Mouse (Mus musculus): Measurements from ENCODE around the gene Gm37419. TPM values are rescaled to one million over a fixed set of nuclear protein-coding genes. Genes with fewer than 3 reads are reported as not detected.

Gm37419 gene
- total and polyA plus RNA-seq, 2 experiments from 2014 or later = not detected

DNA sequence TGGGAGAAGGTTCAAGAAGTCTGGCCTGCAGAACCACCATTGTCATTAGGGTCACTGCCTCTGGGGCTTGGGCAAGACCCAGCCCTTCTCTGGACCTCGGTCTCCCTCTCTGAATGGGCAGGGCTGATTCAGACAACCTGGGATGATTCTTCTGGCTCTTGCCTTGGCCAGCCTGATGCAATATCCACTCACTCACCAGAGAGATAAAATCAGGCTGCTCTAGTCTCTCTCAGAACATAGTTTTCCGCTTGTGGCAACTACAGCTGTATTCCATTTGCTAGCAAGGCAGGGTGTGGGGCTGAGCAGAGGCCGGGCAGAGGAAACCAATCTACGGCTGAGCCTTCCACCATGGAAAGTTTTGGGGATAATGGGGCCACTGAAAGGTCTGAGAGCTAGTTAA, 19.4 kb upstream of the Gm37419 start:
- Histone ChIP-seq H3K36me3 (ENCODE audit: insufficient read depth, low read length) (no peaks in the 10 kb centered on the region; the same call in 1 of the 2 replicates), H3K9ac (replicated peaks; ENCODE audit: low read length) (no peak overlapping the region), H3K27ac (no peak overlapping the region), H3K9me3 (ENCODE audit: low read length) (no peaks in the 10 kb centered on the region), H3K4me2 (ENCODE audit: low read depth, low read length) (no peak overlapping the region), H3K27me3 (ENCODE audit: insufficient read depth, low read length) (no peaks in the 10 kb centered on the region), H3K4me1 (ENCODE audit: insufficient read depth, low read length) (0 out of 2 replicates have a peak, but pooled peaks cover 3% of the 10 kb centered on the region), H3K4me3 (ENCODE audit: low read length) (no peak overlapping the region)
- TF ChIP-seq CTCF (IDR thresholded peaks at IDR 0.05; ENCODE audit: low read depth) = no peak
- DNase-seq (ENCODE audit: low spot score) (no peak), ATAC-seq (no peak)
- 92% methylated on average over 4 of the region's 4 CpGs for WGBS

DNA sequence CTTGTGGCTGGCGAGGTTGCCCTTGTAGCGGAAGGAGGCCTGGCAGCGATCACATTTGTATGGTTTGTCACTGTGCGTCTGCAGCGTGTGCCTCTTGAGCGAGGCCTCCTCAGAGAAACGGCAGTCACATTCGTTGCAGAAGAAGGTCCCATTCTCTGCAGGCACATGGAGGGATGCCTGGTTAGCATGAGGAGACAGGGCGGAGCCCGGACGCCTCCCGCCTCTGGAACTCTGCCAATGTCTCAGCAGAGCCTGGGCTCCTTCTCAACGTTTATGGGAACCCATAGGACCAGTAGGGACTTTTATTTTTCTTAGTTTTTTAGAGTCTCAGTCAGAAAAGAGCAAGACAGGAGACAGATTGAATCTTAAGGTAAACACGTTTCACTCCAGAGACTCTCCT, 18.4 kb upstream of the Gm37419 start:
- Histone ChIP-seq H3K4me1 (ENCODE audit: insufficient read depth, low read length) (no peaks in the 10 kb centered on the region), H3K9ac (replicated peaks; ENCODE audit: low read length) (no peak overlapping the region), H3K9me3 (ENCODE audit: low read length) (no peaks in the 10 kb centered on the region), H3K27ac (no peak overlapping the region), H3K36me3 (ENCODE audit: insufficient read depth, low read length) (no peaks in the 10 kb centered on the region; the same call in 1 of the 2 replicates), H3K27me3 (ENCODE audit: insufficient read depth, low read length) (no peaks in the 10 kb centered on the region), H3K4me3 (ENCODE audit: low read length) (no peak overlapping the region), H3K4me2 (ENCODE audit: low read depth, low read length) (no peak overlapping the region)
- DNase-seq (ENCODE audit: low spot score) (no peak), ATAC-seq (no peak)
- WGBS = 70% methylated on average over 14 of the region's 14 CpGs
- TF ChIP-seq CTCF (IDR thresholded peaks at IDR 0.05; ENCODE audit: low read depth) = no peak

DNA sequence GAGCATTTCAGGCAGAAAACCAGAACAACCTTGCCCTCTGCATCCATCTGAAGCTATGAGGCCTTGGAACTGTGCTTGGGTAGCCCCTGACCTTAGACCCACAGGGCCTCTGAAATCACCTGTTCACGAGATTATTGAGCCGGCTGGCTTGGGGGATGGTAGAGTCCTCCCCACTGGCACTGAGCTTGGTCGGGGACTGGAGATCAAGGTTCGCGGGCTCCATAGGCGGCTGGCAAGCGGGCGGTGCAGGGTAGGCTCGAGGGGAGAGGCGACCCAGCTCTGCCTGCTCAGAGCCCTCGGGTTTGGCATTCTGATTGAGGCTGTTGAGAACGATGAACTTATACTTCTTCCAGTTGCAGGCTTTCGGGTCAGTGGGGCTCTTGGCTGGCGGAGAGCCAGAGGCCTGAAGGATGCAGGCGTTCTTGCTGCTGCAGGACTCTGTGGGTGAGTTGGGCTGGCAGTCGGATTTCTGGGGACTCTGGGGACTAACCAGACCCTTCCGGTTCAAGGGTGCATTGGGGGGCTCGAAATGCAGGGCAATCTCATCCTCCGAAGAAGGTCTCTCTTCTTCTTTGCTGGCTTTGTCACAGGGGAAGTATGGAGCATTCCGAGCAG, 16.0 kb upstream of the Gm37419 start:
- DNase-seq (ENCODE audit: low spot score) = no peak
- no peak overlapping the region for H3K4me3 ChIP-seq (ENCODE audit: low read length)
- TF ChIP-seq CTCF (IDR thresholded peaks at IDR 0.05; ENCODE audit: low read depth) = no peak
- no peak overlapping the region for H3K4me2 ChIP-seq (ENCODE audit: low read depth, low read length)
- no peaks in the 10 kb centered on the region for H3K9me3 ChIP-seq (ENCODE audit: low read length)
- WGBS = 71% methylated on average over 20 of the region's 20 CpGs
- H3K36me3 ChIP-seq (ENCODE audit: insufficient read depth, low read length) = no peaks in the 10 kb centered on the region; the same call in 1 of the 2 replicates
- no peaks in the 10 kb centered on the region for H3K4me1 ChIP-seq (ENCODE audit: insufficient read depth, low read length)
- ATAC-seq = no peak
- H3K27ac ChIP-seq = no peak overlapping the region
- no peak overlapping the region for H3K9ac ChIP-seq (replicated peaks; ENCODE audit: low read length)
- H3K27me3 ChIP-seq (ENCODE audit: insufficient read depth, low read length) = no peaks in the 10 kb centered on the region

DNA sequence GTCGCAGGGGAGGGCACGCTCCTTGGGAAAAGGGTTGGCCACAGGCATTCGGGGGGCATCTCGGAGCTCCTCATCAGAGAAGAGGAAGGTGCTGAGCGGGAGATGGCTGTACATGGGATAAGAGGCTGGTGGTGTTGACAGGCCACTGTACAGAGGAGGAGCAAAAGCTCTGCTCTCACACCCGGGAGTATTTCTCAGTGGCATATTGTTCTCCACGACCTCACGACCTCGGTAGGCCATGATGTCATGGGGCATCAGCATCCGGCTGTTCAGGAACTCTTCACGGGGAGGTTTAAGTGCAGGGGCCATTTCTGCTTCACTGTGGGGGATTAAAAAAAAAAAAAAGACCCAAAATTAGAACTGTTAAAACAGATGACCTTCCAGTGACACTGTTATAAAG, 15.4 kb upstream of the Gm37419 start:
- no peaks in the 10 kb centered on the region for H3K4me1 ChIP-seq (ENCODE audit: insufficient read depth, low read length)
- H3K27me3 ChIP-seq (ENCODE audit: insufficient read depth, low read length) = no peaks in the 10 kb centered on the region
- no peak overlapping the region for H3K27ac ChIP-seq
- no peaks in the 10 kb centered on the region for H3K9me3 ChIP-seq (ENCODE audit: low read length)
- H3K4me3 ChIP-seq (ENCODE audit: low read length) = no peak overlapping the region
- TF ChIP-seq CTCF (IDR thresholded peaks at IDR 0.05; ENCODE audit: low read depth) = no peak
- no peak for DNase-seq (ENCODE audit: low spot score)
- 81% methylated on average over 11 of the region's 11 CpGs for WGBS
- no peaks in the 10 kb centered on the region; the same call in 1 of the 2 replicates for H3K36me3 ChIP-seq (ENCODE audit: insufficient read depth, low read length)
- H3K9ac ChIP-seq (replicated peaks; ENCODE audit: low read length) = no peak overlapping the region
- no peak for ATAC-seq
- H3K4me2 ChIP-seq (ENCODE audit: low read depth, low read length) = no peak overlapping the region

GRCm38 (mm10) chr16:23973635-23974367, 14.5 kb upstream of the Gm37419 start:
- H3K9ac ChIP-seq (replicated peaks; ENCODE audit: low read length) = no peak overlapping the region
- H3K4me1 ChIP-seq (ENCODE audit: insufficient read depth, low read length) = no peaks in the 10 kb centered on the region
- H3K9me3 ChIP-seq (ENCODE audit: low read length) = no peaks in the 10 kb centered on the region
- TF ChIP-seq CTCF (IDR thresholded peaks at IDR 0.05; ENCODE audit: low read depth) = no peak
- no peak for DNase-seq (ENCODE audit: low spot score)
- 91% methylated on average over 9 of the region's 9 CpGs for WGBS
- H3K4me2 ChIP-seq (ENCODE audit: low read depth, low read length) = no peak overlapping the region
- no peak for ATAC-seq
- no peak overlapping the region for H3K4me3 ChIP-seq (ENCODE audit: low read length)
- no peak overlapping the region for H3K27ac ChIP-seq
- no peaks in the 10 kb centered on the region for H3K27me3 ChIP-seq (ENCODE audit: insufficient read depth, low read length)
- H3K36me3 ChIP-seq (ENCODE audit: insufficient read depth, low read length) = no peaks in the 10 kb centered on the region

DNA sequence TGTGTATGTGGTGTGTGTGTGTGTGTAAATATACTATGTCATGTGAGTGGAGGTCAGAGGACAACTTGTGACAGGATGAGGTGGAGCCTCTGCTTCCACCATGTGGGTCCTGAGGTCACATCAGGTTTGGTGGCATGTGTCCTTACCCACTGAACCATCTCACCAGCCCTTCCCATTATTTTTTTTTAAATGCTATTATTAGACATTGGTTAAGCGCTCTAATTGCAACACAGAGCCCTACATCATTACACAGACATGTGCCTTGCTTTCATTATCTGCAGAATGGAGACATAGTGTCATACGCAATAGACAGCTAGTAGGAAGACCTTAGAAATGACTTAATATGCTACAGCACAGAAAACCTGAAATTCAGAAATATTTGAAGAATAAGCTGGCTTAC, 12.1 kb upstream of the Gm37419 start:
- H3K9ac ChIP-seq (replicated peaks; ENCODE audit: low read length) = no peak overlapping the region
- H3K36me3 ChIP-seq (ENCODE audit: insufficient read depth, low read length) = no peaks in the 10 kb centered on the region
- H3K4me3 ChIP-seq (ENCODE audit: low read length) = no peak overlapping the region
- ATAC-seq (no peak), DNase-seq (ENCODE audit: low spot score) (no peak)
- no peak overlapping the region for H3K27ac ChIP-seq
- peaks cover 14% of the 10 kb centered on the region; the same call in 1 of the 2 replicates for H3K27me3 ChIP-seq (ENCODE audit: insufficient read depth, low read length)
- H3K4me2 ChIP-seq (ENCODE audit: low read depth, low read length) = no peak overlapping the region
- H3K4me1 ChIP-seq (ENCODE audit: insufficient read depth, low read length) = no peaks in the 10 kb centered on the region
- WGBS = 97% methylated on average over 2 of the region's 2 CpGs
- no peak for TF ChIP-seq CTCF (IDR thresholded peaks at IDR 0.05; ENCODE audit: low read depth)
- no peaks in the 10 kb centered on the region for H3K9me3 ChIP-seq (ENCODE audit: low read length)

- no peak for ATAC-seq
- no peaks in the 10 kb centered on the region for H3K36me3 ChIP-seq (ENCODE audit: insufficient read depth, low read length)
- WGBS = 89% methylated on average over 3 of the region's 3 CpGs
Measured at GRCm38 (mm10) chr16:23977732-23978131, 10.6 kb upstream of the Gm37419 start.

More at GRCm38 (mm10) chr16:23977732-23978131, 10.6 kb upstream of the Gm37419 start:
- no peak for TF ChIP-seq CTCF (IDR thresholded peaks at IDR 0.05; ENCODE audit: low read depth)
- Histone ChIP-seq H3K9me3 (ENCODE audit: low read length) (no peaks in the 10 kb centered on the region), H3K4me3 (ENCODE audit: low read length) (no peak overlapping the region), H3K4me1 (ENCODE audit: insufficient read depth, low read length) (no peaks in the 10 kb centered on the region), H3K4me2 (ENCODE audit: low read depth, low read length) (no peak overlapping the region), H3K9ac (replicated peaks; ENCODE audit: low read length) (no peak overlapping the region), H3K27me3 (ENCODE audit: insufficient read depth, low read length) (peaks cover 19% of the 10 kb centered on the region; the same call in 1 of the 2 replicates), H3K27ac (no peak overlapping the region)
- no peak for DNase-seq (ENCODE audit: low spot score)
